Mouse (Mus musculus): ENCODE measurements at regions not wholly inside any gene's neighbourhood (a gene's known extent, or its start where the extent isn't known, plus 50 kb on each side); places are given as distances from the start of the nearest gene placed in this dataset.

DNA sequence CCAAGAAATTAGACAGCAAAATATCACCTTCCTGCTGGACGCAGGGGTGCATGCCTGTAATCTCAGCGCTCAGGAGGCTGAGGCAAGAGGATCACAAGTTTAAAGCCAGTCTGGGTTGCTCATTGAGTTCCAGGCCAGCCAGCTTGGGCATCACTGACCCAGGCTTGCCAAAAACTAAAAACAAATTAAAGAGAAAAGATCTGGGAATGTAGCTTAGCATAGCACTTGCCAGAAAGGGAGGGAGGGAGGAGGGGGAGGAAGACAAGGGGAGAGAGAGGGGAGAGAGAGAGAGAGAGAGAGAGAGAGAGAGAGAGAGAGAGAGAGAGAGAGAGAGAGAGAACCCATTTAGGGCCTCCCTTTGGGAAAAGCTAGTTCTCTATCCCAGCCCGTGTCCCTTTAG, 112.7 kb upstream of the Thy1 start:
- TF ChIP-seq CTCF (IDR thresholded peaks at IDR 0.05; ENCODE audit: borderline replicate concordance, insufficient read depth, low read depth, low read length) (no peak), POLR2A (IDR thresholded peaks at IDR 0.05; ENCODE audit: borderline replicate concordance, insufficient read depth, low read length) (no peak)
